Mouse (Mus musculus) liver, embryonic 13.5 days (tissue): ENCODE data around the gene Ttc23. TPM values are rescaled to one million over a fixed set of nuclear protein-coding genes. Genes with fewer than 3 reads are reported as not detected.

Experiments used
- ATAC-seq: fragments of 200-750 bp; cut with Nextera tagmentation; 2 replicates; pipeline ENCODE4 v1.8.0; 2017; ENCODE audit warnings: low read depth, mild to moderate bottlenecking, moderate number of reproducible peaks, moderate library complexity
- DNase-seq: peaks from one replicate; pipeline ENCODE4 v3.0.0; 2022
- H3K27ac ChIP-seq: fragments of 300-500 bp; sonication (generic); 2 replicates; pipeline ENCODE4 v1.5.1; 2015; ENCODE audit warnings: moderate library complexity, mild to moderate bottlenecking, inconsistent platforms
- H3K27me3 ChIP-seq: fragments of 300-500 bp; sonication (generic); 2 replicates; pipeline ENCODE4 v1.6.1; 2015; ENCODE audit warnings: mild to moderate bottlenecking, inconsistent platforms
- H3K36me3 ChIP-seq: fragments of 300-500 bp; sonication (generic); 2 replicates; pipeline ENCODE4 v1.6.1; 2015; ENCODE audit warnings: mild to moderate bottlenecking, inconsistent platforms
- H3K4me1 ChIP-seq: fragments of 300-500 bp; sonication (generic); replicated peaks from 2 replicates; pipeline ENCODE4 v1.6.1; 2015; ENCODE audit warnings: inconsistent platforms
- H3K4me2 ChIP-seq: fragments of 300-500 bp; sonication (generic); 2 replicates; pipeline ENCODE4 v1.6.1; 2015; ENCODE audit warnings: inconsistent platforms, mild to moderate bottlenecking, moderate library complexity
- H3K4me3 ChIP-seq: fragments of 300-500 bp; sonication (generic); replicated peaks from 2 replicates; pipeline ENCODE4 v1.5.1; 2015; ENCODE audit warnings: mild to moderate bottlenecking, inconsistent platforms
- H3K9ac ChIP-seq: fragments of 300-500 bp; sonication (generic); 2 replicates; pipeline ENCODE4 v1.6.1; 2015; ENCODE audit warnings: mild to moderate bottlenecking, inconsistent platforms
- H3K9me3 ChIP-seq: fragments of 300-500 bp; sonication (generic); replicated peaks from 2 replicates; pipeline ENCODE4 v1.6.1; 2016; ENCODE audit warnings: inconsistent platforms
- WGBS: fragments of 180-500 bp; shearing (Covaris S2); methylation state at CpG from one replicate; pipeline ENCODE4 v1.1.7; 2015; ENCODE audit not compliant: insufficient replicate concordance; 5-methylcytosine and 5-hydroxymethylcytosine counted together
- polyA plus RNA-seq: library from polyadenylated mRNA; unstranded; fragments of >200 nt; fragmentation: Nextera tagmentation; extraction: Ambion mirVana; gene quantifications from 2 replicates; pipeline ENCODE4 v1.2.1, GENCODE M21; 2015

The Ttc23 gene
- polyA plus RNA-seq, 1 experiment from 2014 or later = 4.9 TPM

GRCm38 (mm10) chr7:67775623-67776022 lies 128.4 kb downstream of the Ttc23 start:
- Histone ChIP-seq H3K27me3 (no peaks in the 10 kb centered on the region), H3K4me2 (no peak overlapping the region), H3K27ac (no peak overlapping the region), H3K9ac (no peak overlapping the region), H3K9me3 (no peaks in the 10 kb centered on the region), H3K36me3 (no peaks in the 10 kb centered on the region), H3K4me3 (no peak overlapping the region), H3K4me1 (no peaks in the 10 kb centered on the region)
- WGBS = 29% methylated on average over 3 of the region's 3 CpGs
- ATAC-seq (no peak), DNase-seq (no peak)

DNA sequence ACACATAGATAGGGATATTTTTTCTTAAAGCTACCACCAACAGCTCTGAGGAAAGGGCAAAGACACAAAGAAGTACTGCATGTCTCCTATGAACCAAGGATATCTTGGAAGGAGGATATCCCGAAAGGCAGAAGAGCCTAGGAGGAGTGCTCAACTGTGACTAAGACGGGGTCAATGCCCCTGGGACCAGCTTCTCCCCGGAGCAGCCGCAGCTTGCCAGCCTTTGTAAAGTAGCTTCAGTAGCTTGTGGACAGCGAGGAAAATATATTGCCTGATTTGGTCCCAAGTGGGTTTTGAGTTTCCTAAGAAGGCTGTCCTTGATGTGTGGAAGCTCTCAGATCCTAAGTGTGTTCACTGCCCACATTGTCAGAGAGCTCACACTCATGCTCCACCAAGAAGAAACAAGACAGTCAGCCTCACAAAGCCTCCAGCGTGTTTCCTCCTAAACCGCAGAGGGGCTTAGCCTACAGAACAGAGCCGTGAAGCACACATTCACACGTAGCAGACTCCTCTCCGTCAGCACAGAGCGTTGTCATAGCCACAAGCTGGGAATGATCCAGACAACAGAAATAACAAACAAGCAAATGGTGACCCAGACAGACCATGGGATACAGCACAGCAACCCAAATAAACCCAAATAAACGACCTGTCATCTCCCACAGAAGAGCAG lies 129.6 kb downstream of the Ttc23 start:
- ATAC-seq = no peak
- no peak overlapping the region for H3K9ac ChIP-seq
- H3K4me1 ChIP-seq = no peaks in the 10 kb centered on the region
- no peak overlapping the region for H3K4me3 ChIP-seq
- H3K36me3 ChIP-seq = no peaks in the 10 kb centered on the region
- no peaks in the 10 kb centered on the region for H3K27me3 ChIP-seq
- DNase-seq = no peak
- H3K4me2 ChIP-seq = no peak overlapping the region
- H3K9me3 ChIP-seq = no peaks in the 10 kb centered on the region
- no peak overlapping the region for H3K27ac ChIP-seq
- WGBS = 60% methylated on average over 12 of the region's 12 CpGs

- H3K4me1 ChIP-seq = no peaks in the 10 kb centered on the region
- no peak overlapping the region for H3K9ac ChIP-seq
- WGBS = 44% methylated on average over 2 of the region's 2 CpGs
- H3K27ac ChIP-seq = no peak overlapping the region
- DNase-seq (no peak), ATAC-seq (no peak)
- no peaks in the 10 kb centered on the region for H3K9me3 ChIP-seq
- no peak overlapping the region for H3K4me2 ChIP-seq
- no peaks in the 10 kb centered on the region for H3K36me3 ChIP-seq
- 0 out of 2 replicates have a peak, but pooled peaks cover 8% of the 10 kb centered on the region for H3K27me3 ChIP-seq
- no peak overlapping the region for H3K4me3 ChIP-seq
Measured at GRCm38 (mm10) chr7:67787861-67788260, 140.7 kb downstream of the Ttc23 start.

- Histone ChIP-seq H3K4me1 (no peaks in the 10 kb centered on the region), H3K9me3 (no peaks in the 10 kb centered on the region), H3K4me2 (0 out of 2 replicates have a peak overlapping the region, but pooled peaks have one; percentile 14), H3K9ac (no peak overlapping the region), H3K27me3 (0 out of 2 replicates have a peak, but pooled peaks cover 9% of the 10 kb centered on the region), H3K36me3 (no peaks in the 10 kb centered on the region), H3K27ac (no peak overlapping the region), H3K4me3 (no peak overlapping the region)
- 14% methylated on average over 10 of the region's 10 CpGs for WGBS
- ATAC-seq (no peak), DNase-seq (peak; percentile 13)
Measured at GRCm38 (mm10) chr7:67788713-67789112, 141.5 kb downstream of the Ttc23 start.

GRCm38 (mm10) chr7:67791256-67791655 lies 144.0 kb downstream of the Ttc23 start:
- Histone ChIP-seq H3K9ac (no peak overlapping the region), H3K27ac (no peak overlapping the region), H3K4me2 (no peak overlapping the region), H3K9me3 (no peaks in the 10 kb centered on the region), H3K27me3 (0 out of 2 replicates have a peak, but pooled peaks cover 9% of the 10 kb centered on the region), H3K4me3 (no peak overlapping the region), H3K36me3 (no peaks in the 10 kb centered on the region), H3K4me1 (no peaks in the 10 kb centered on the region)
- DNase-seq (no peak), ATAC-seq (no peak)
- WGBS = 46% methylated on average over 7 of the region's 7 CpGs

DNA sequence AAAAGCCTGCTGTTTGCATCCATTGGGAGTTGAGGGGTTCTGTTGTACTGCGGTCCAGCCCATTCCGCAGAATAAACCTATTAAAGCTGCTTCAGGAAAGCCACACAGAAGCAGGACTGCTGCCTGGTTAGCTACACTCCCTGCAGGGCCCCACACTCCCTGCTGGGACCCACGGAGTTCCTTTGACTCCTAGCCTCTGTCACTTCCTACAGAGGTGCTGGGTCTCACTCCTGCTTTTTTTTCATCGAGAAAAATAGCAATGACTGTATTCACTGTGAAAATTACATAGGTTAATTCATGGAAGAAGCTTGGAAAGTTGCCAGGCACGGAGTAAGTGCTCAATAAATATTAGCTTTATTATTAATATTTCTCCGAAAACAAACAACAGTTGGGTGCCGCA lies 146.2 kb downstream of the Ttc23 start:
- no peak for DNase-seq
- no peak for ATAC-seq
- Histone ChIP-seq H3K4me3 (no peak overlapping the region), H3K4me1 (no peaks in the 10 kb centered on the region), H3K9ac (no peak overlapping the region), H3K27me3 (0 out of 2 replicates have a peak, but pooled peaks cover 9% of the 10 kb centered on the region), H3K4me2 (no peak overlapping the region), H3K27ac (no peak overlapping the region), H3K9me3 (no peaks in the 10 kb centered on the region), H3K36me3 (no peaks in the 10 kb centered on the region)
- 63% methylated on average over 7 of the region's 7 CpGs for WGBS

DNA sequence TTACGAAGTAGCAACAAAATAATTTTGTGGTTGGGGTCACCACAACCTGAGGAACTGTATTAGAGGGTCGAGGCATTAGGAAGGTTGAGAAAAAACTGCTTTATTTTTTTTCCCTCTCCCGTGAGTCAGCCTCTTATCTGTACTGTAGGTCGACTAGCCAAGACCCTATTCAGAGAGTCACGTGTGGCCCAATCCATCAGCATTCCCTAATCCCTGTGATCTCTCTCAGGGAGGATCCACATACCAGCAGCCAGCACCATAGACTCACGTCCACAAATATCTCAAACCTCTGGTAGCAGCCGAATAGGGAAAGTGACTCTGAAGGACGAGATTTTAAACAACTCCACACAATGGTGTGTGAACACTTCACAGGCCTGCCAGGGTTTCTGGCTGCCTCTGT lies 149.9 kb downstream of the Ttc23 start:
- ATAC-seq = no peak
- Histone ChIP-seq H3K36me3 (no peaks in the 10 kb centered on the region), H3K4me3 (no peak overlapping the region), H3K9me3 (no peaks in the 10 kb centered on the region), H3K27ac (no peak overlapping the region), H3K9ac (no peak overlapping the region), H3K27me3 (0 out of 2 replicates have a peak, but pooled peaks cover 14% of the 10 kb centered on the region), H3K4me1 (no peaks in the 10 kb centered on the region), H3K4me2 (no peak overlapping the region)
- 39% methylated on average over 8 of the region's 8 CpGs for WGBS
- DNase-seq = no peak

DNA sequence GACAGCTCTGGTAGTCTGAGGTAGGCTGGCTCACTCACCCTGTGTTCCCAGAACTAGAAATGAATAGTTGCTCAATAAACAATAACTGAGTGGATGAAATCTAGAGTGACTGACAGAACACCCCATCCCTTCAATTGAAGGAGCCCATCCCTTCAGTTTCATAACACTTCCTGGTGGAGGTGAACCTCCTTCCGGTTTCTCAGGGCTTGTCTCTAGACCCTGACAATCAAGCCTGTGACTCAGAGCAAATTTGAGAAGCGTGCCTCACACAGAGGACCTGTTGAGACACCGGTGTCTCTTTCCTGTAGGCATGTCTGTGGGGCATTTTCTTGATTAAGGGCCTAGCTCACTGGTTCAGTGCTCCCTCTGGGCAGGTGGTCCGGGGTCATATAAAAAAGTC lies 151.3 kb downstream of the Ttc23 start:
- Histone ChIP-seq H3K9me3 (no peaks in the 10 kb centered on the region), H3K36me3 (no peaks in the 10 kb centered on the region), H3K27me3 (0 out of 2 replicates have a peak, but pooled peaks cover 17% of the 10 kb centered on the region), H3K27ac (no peak overlapping the region), H3K4me1 (peaks cover 4% of the 10 kb centered on the region), H3K4me2 (no peak overlapping the region), H3K4me3 (no peak overlapping the region), H3K9ac (no peak overlapping the region)
- 50% methylated on average over 4 of the region's 4 CpGs for WGBS
- DNase-seq = no peak
- no peak for ATAC-seq

- ATAC-seq = no peak
- Histone ChIP-seq H3K27ac (no peak overlapping the region), H3K36me3 (no peaks in the 10 kb centered on the region), H3K9ac (no peak overlapping the region), H3K27me3 (peaks cover 18% of the 10 kb centered on the region; the same call in 1 of the 2 replicates), H3K4me1 (peaks cover 10% of the 10 kb centered on the region), H3K4me3 (no peak overlapping the region), H3K9me3 (no peaks in the 10 kb centered on the region), H3K4me2 (no peak overlapping the region)
- no peak for DNase-seq
- 62% methylated on average over 6 of the region's 6 CpGs for WGBS
Measured at GRCm38 (mm10) chr7:67800547-67800946, 153.3 kb downstream of the Ttc23 start.

- Histone ChIP-seq H3K9ac (no peak overlapping the region), H3K4me3 (no peak overlapping the region), H3K36me3 (no peaks in the 10 kb centered on the region), H3K9me3 (no peaks in the 10 kb centered on the region), H3K4me1 (peaks cover 10% of the 10 kb centered on the region), H3K4me2 (no peak overlapping the region), H3K27ac (no peak overlapping the region), H3K27me3 (peaks cover 19% of the 10 kb centered on the region; the same call in 1 of the 2 replicates)
- 64% methylated on average over 4 of the region's 4 CpGs for WGBS
- ATAC-seq (no peak), DNase-seq (no peak)
Measured at GRCm38 (mm10) chr7:67801022-67801421, 153.8 kb downstream of the Ttc23 start.

DNA sequence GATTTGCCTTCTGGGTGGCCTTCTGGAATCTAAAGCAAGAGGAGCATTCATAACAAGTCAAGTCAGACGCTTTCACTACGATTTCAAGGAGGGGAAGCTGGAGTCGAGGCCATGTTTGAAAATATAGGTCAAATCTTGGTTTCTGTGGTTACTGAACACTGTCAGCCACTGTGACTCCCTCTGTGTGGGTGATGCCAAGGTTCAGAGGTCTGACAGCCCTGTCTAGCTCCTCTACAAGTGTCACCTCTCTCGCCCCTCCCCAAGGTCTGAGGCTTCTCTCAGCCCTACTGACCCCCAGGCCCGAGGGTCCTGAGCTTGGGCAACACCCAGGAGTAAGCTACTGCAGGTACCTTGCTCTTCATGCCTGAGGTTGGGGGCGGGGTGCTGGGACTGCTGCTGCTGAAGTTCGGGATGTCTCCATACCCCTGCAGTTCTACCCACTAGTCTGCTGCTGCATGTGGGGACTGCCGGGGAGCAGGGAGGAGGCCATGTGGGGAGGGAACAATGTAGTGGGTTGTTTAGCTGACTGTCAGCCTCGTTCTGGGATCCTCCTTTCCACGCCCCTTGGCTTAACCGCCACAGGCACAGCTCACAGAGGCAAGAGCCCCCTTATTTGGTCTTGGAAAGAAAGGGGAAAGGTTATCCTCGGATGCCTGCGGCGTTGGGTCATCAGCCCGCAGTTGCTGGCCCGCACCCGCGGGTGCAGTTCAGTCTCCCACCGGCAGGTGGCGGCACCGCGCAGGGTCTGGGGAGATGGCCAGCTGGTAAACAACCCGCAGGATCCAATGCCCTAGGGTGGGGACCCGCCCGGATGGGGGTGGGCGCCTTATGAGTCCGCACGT lies 156.0 kb downstream of the Ttc23 start:
- 10% methylated on average over 28 of the region's 28 CpGs for WGBS
- Histone ChIP-seq H3K27me3 (peaks cover 21% of the 10 kb centered on the region; the same call in 1 of the 2 replicates), H3K36me3 (no peaks in the 10 kb centered on the region), H3K9me3 (no peaks in the 10 kb centered on the region), H3K4me1 (peaks cover 10% of the 10 kb centered on the region), H3K9ac (no peak overlapping the region), H3K4me3 (peak overlapping the region; percentile 18), H3K4me2 (peak overlapping the region; percentile 59), H3K27ac (no peak overlapping the region)
- ATAC-seq (peak; percentile 45), DNase-seq (peak; percentile 58)
